8 mouse cellular contexts compared by ENCODE assay signal in the genomic region with DNA sequence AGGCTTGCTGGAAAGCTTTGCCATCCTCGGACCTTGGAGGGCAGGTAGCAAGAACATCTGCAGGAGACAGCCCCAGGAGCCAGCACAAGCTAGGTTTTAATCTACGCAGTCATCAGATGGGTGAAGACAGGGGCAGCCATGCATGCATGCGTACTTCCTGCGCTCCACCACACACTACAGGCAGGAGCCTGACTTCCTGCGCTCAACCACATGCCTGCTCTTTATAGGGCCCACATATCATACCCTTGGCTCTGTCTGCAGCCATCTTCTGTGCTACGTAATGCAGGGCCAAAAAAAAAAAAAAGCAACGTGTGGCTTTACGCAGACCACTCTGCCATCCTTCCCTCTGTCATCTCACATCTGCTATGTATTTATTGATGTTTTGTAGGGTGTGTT. TPM values are rescaled to one million over a fixed set of nuclear protein-coding genes. Genes with fewer than 3 reads are reported as not detected.
A peak's percentile ranks its signal among the peaks of the same experiment; 100 is the strongest.
DNase-seq lines count a peak whose midpoint lies in the region; ATAC-seq lines count a peak whose summit lies in the region.
"Had no signal": no experiment of that assay in that cellular context is flagged by ENCODE, and none has a peak within 500 bp of the region (broad histone marks: within the 10 kb centered on the region; RNA-seq: fewer than 3 reads in every experiment).

No protein-coding gene starts in this region.

- no peak overlapping the region for H3K4me2 ChIP-seq in midbrain, embryonic 13.5 days (replicated peaks)

- H3K9me3 ChIP-seq in midbrain, embryonic 13.5 days = no peaks in the 10 kb centered on the region

- H3K9ac ChIP-seq in midbrain, embryonic 13.5 days (replicated peaks) = no peak overlapping the region

- H3K4me3 ChIP-seq in midbrain, embryonic 13.5 days (replicated peaks) = no peak overlapping the region
- H3K4me3 ChIP-seq: left cerebral cortex, adult 2 months had no signal

- peak; percentile 19 for DNase-seq in lung, postnatal 36 days
- no peak for DNase-seq in lung, postnatal 4 days
- DNase-seq in thymus, postnatal 25 days = peak; percentile 57
- no peak for DNase-seq in left cerebral cortex, postnatal 10 days (ENCODE audit: extremely low spot score in 1 of 2, low spot score in 2 of 2)
- no peak for DNase-seq in left cerebral cortex, adult 18-20 months (ENCODE audit: low spot score in 2 of 2)

- no peak overlapping the region for H3K27ac ChIP-seq in midbrain, embryonic 13.5 days

- peaks cover 22% of the 10 kb centered on the region for H3K4me1 ChIP-seq in midbrain, embryonic 13.5 days (replicated peaks)

- ATAC-seq in common myeloid progenitor, adult 5-6 weeks (replicated peaks; ENCODE audit: low read depth, poor library complexity, severe bottlenecking) = peak; percentile 67
- ATAC-seq in midbrain, embryonic 13.5 days = peak; percentile 48; the same call in 1 of the 2 replicates

- 75% methylated on average over 8 of the region's 8 CpGs for WGBS in midbrain, embryonic 13.5 days

- no peaks in the 10 kb centered on the region for H3K27me3 ChIP-seq in midbrain, embryonic 13.5 days

- intact Hi-C loops in left cerebral cortex, postnatal 10 days (cut with DNase I) = loop anchor here (1.0 to 10.0 kb wide), 3 partner anchors 214 to 512 kb away; no protein-coding TSS in a partner anchor

- H3K36me3 ChIP-seq in midbrain, embryonic 13.5 days = peaks cover 4% of the 10 kb centered on the region

RNA-seq across cellular contexts. Expression of gene Sergef, which starts 32.6 kb away (rescaled TPM):
- 7.6 and 17.5 TPM in 2 replicates for total RNA-seq in common myeloid progenitor, adult 5-6 weeks (2017)
- polyA plus RNA-seq in midbrain, embryonic 13.5 days (2015; fragmentation: Nextera tagmentation; extraction: Ambion mirVana) = 28.9 and 30.0 TPM in 2 replicates
- total RNA-seq in left cerebral cortex, postnatal 10 days (2021) = 10 to 100 TPM; 57.3 to 61.3 TPM
- total RNA-seq in left cerebral cortex, adult 18-20 months (2021) = 10 to 100 TPM; 73.6 to 85.6 TPM

Comparison
In these comparisons a context has a peak if more than half of its experiments do, and no peak if none do; other contexts are left out.
1. DNase-seq: peak in lung, postnatal 36 days (single experiment) and thymus, postnatal 25 days (single experiment); none in lung, postnatal 4 days (0 of 2), left cerebral cortex, postnatal 10 days (0 of 2) and left cerebral cortex, adult 18-20 months (0 of 2).